In the genomic region with DNA sequence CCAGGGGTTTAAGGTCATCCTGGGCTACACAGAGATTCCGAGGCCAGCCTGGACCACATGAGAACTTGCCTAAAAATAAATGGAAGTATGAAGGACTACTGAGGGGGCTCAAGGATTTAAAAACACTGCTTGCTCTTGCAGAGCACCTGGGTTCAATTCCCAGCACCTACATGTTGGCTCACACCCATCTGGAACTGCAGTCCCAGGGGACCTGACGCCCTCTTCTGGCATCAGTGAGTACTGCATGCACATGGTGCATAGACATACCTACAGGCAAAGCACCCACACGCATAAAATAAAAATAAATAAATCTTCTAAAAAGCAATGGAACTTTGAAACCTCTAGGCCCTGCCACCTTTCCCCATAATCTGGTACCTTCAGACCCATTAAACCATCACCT, we compare ENCODE assay signal across 22 mouse cellular contexts. TPM values are rescaled to one million over a fixed set of nuclear protein-coding genes. Genes with fewer than 3 reads are reported as not detected.
DNase-seq lines count a peak whose midpoint lies in the region; ATAC-seq and TF ChIP-seq lines count a peak whose summit lies in the region.
"Had no signal": no experiment of that assay in that cellular context is flagged by ENCODE, and none has a peak within 500 bp of the region (broad histone marks: within the 10 kb centered on the region; RNA-seq: fewer than 3 reads in every experiment).

No protein-coding gene starts in this region.

- no peak overlapping the region for H3K27ac ChIP-seq in forebrain, postnatal 0 days (ENCODE audit: low read depth, low read length)
- H3K27ac ChIP-seq in forebrain, embryonic 10.5 days = no peak overlapping the region
- H3K27ac ChIP-seq in left cerebral cortex, adult 2 months = no peak overlapping the region
- H3K27ac ChIP-seq: limb, embryonic 10.5 days; lung, embryonic 15.5 days; neural tube, embryonic 13.5 days had no signal

- no peak overlapping the region for H3K9ac ChIP-seq in forebrain, postnatal 0 days
- H3K9ac ChIP-seq: lung, embryonic 15.5 days; neural tube, embryonic 13.5 days had no signal

- no peak overlapping the region for H3K4me3 ChIP-seq in forebrain, postnatal 0 days (ENCODE audit: low read depth, low read length)
- H3K4me3 ChIP-seq in forebrain, embryonic 10.5 days = no peak overlapping the region
- H3K4me3 ChIP-seq in left cerebral cortex, adult 2 months = no peak overlapping the region
- H3K4me3 ChIP-seq: erythroblast, embryonic 14.5 days; limb, embryonic 10.5 days; lung, embryonic 15.5 days; megakaryocyte, embryonic 14.5 days; neural tube, embryonic 13.5 days had no signal

- H3K36me3 ChIP-seq in forebrain, postnatal 0 days (ENCODE audit: insufficient read depth) = no peaks in the 10 kb centered on the region
- H3K36me3 ChIP-seq in forebrain, embryonic 10.5 days (replicated peaks) = no peaks in the 10 kb centered on the region
- H3K36me3 ChIP-seq: limb, embryonic 10.5 days; lung, embryonic 15.5 days; neural tube, embryonic 13.5 days had no signal

- H3K4me2 ChIP-seq in forebrain, postnatal 0 days (ENCODE audit: low read depth) = no peak overlapping the region
- H3K4me2 ChIP-seq: heart, embryonic 11.5 days; lung, embryonic 15.5 days; neural tube, embryonic 13.5 days had no signal

- no peak for ATAC-seq in forebrain, postnatal 0 days

- no peaks in the 10 kb centered on the region for H3K9me3 ChIP-seq in forebrain, postnatal 0 days (ENCODE audit: low read length)
- no peaks in the 10 kb centered on the region for H3K9me3 ChIP-seq in forebrain, embryonic 10.5 days
- H3K9me3 ChIP-seq: limb, embryonic 10.5 days; lung, embryonic 15.5 days; neural tube, embryonic 13.5 days had no signal

- intact Hi-C loops in left cerebral cortex, adult 2 months (cut with DNase I) = no loop called here
- intact Hi-C loops in left cerebral cortex, postnatal 10 days (cut with DNase I) = no loop called here

- H3K4me1 ChIP-seq in forebrain, postnatal 0 days (ENCODE audit: insufficient read depth) = peaks cover 5% of the 10 kb centered on the region; the same call in 1 of the 2 replicates
- 0 out of 2 replicates have a peak, but pooled peaks cover 5% of the 10 kb centered on the region for H3K4me1 ChIP-seq in forebrain, embryonic 10.5 days
- H3K4me1 ChIP-seq: limb, embryonic 10.5 days had no signal

- no peak for DNase-seq in forebrain, postnatal 0 days
- no peak for DNase-seq in forebrain, embryonic 10.5 days (ENCODE audit: extremely low spot score, low spot score)
- no peak for DNase-seq in left cerebral cortex, adult 2 months (ENCODE audit: extremely low spot score in 1 of 2, low spot score in 2 of 2)
- DNase-seq in left cerebral cortex, postnatal 10 days (ENCODE audit: extremely low spot score in 1 of 2, low spot score in 2 of 2) = no peak
- DNase-seq in B cell, adult 2 months = peak; percentile 25 to 29
- peak; percentile 64 for DNase-seq in ZHBTc4 (ENCODE audit: low read depth, low spot score)
- DNase-seq in thymus, postnatal 36 days = no peak
- DNase-seq in ovary, postnatal 10 days (ENCODE audit: low spot score) = no peak
- DNase-seq: adrenal gland, postnatal 14 days; gastrocnemius, postnatal 25 days; heart, postnatal 4 days; kidney, postnatal 25 days had no signal

- TF ChIP-seq CTCF in forebrain, postnatal 0 days (IDR thresholded peaks at IDR 0.05; ENCODE audit: low read depth) = peak; percentile 27; the same call in 1 of the 2 replicates
- TF ChIP-seq CTCF in left cerebral cortex, adult 2 months (IDR thresholded peaks at IDR 0.05) = peak; percentile 24

- no peaks in the 10 kb centered on the region for H3K27me3 ChIP-seq in forebrain, postnatal 0 days (ENCODE audit: insufficient read depth, low read length)
- no peaks in the 10 kb centered on the region for H3K27me3 ChIP-seq in forebrain, embryonic 10.5 days (ENCODE audit: poor library complexity, severe bottlenecking)
- H3K27me3 ChIP-seq: lung, embryonic 15.5 days; neural tube, embryonic 13.5 days had no signal

- WGBS in forebrain, postnatal 0 days = 70% methylated on average over 3 of the region's 3 CpGs
- 75% methylated on average over 3 of the region's 3 CpGs for WGBS in forebrain, embryonic 10.5 days

RNA-seq across cellular contexts. Expression of gene Myh14, which starts 18.2 kb away (rescaled TPM):
- total RNA-seq in forebrain, postnatal 0 days (2014; rRNA removed) = 4.5 and 11.9 TPM in 2 replicates
- 2.9 and 4.2 TPM in 2 replicates for polyA plus RNA-seq in forebrain, postnatal 0 days (2015; fragmentation: Nextera tagmentation; extraction: Ambion mirVana)
- polyA plus RNA-seq in forebrain, embryonic 10.5 days (2016; fragmentation: Nextera tagmentation; extraction: Ambion mirVana) = 1.5 and 1.8 TPM in 2 replicates
- total RNA-seq in left cerebral cortex, adult 2 months (2021) = 10 to 100 TPM; 21.1 to 21.4 TPM
- total RNA-seq in left cerebral cortex, postnatal 10 days (2021) = 1 to 10 TPM; 9.1 to 9.7 TPM
- total RNA-seq: monocyte, adult 5-6 weeks had no signal

RNA-seq across cellular contexts. Expression of gene Izumo2, which starts 19.7 kb away (rescaled TPM):
- not detected in 2 replicates for total RNA-seq in forebrain, postnatal 0 days (2014; rRNA removed)
- not detected in 2 replicates for polyA plus RNA-seq in forebrain, postnatal 0 days (2015; fragmentation: Nextera tagmentation; extraction: Ambion mirVana)
- not detected in 2 replicates for polyA plus RNA-seq in forebrain, embryonic 10.5 days (2016; fragmentation: Nextera tagmentation; extraction: Ambion mirVana)
- total RNA-seq in left cerebral cortex, adult 2 months (2021) = not detected
- total RNA-seq in left cerebral cortex, postnatal 10 days (2021) = not detected
- total RNA-seq: adrenal gland, postnatal 14 days; gastrocnemius, postnatal 25 days; heart, postnatal 4 days; layer of hippocampus, postnatal 14 days; monocyte, adult 5-6 weeks had no signal
- polyA plus RNA-seq: erythroblast, embryonic 14.5 days; heart, embryonic 11.5 days; intestine, embryonic 14.5 days; limb, embryonic 10.5 days; lung, embryonic 15.5 days; neural tube, embryonic 13.5 days; stomach, embryonic 16.5 days had no signal

RNA-seq across cellular contexts. Expression of gene Vrk3, which starts 59.3 kb away (rescaled TPM):
- 18.7 and 19.6 TPM in 2 replicates for total RNA-seq in forebrain, postnatal 0 days (2014; rRNA removed)
- polyA plus RNA-seq in forebrain, postnatal 0 days (2015; fragmentation: Nextera tagmentation; extraction: Ambion mirVana) = 27.1 and 31.1 TPM in 2 replicates
- polyA plus RNA-seq in forebrain, embryonic 10.5 days (2016; fragmentation: Nextera tagmentation; extraction: Ambion mirVana) = 42.1 and 43.4 TPM in 2 replicates
- total RNA-seq in left cerebral cortex, adult 2 months (2021) = 10 to 100 TPM; 27.0 to 30.6 TPM
- total RNA-seq in left cerebral cortex, postnatal 10 days (2021) = 10 to 100 TPM; 24.5 to 30.8 TPM

Comparison
In these comparisons a context has a peak if more than half of its experiments do, and no peak if none do; other contexts are left out.
1. DNase-seq: peak in B cell, adult 2 months (2 of 2) and ZHBTc4 (single experiment); none in forebrain, postnatal 0 days (single experiment), forebrain, embryonic 10.5 days (single experiment), left cerebral cortex, adult 2 months (0 of 2), left cerebral cortex, postnatal 10 days (0 of 2), thymus, postnatal 36 days (0 of 2) and ovary, postnatal 10 days (single experiment).